Mouse (Mus musculus): Measurements from ENCODE around the gene Ncf4. TPM values are rescaled to one million over a fixed set of nuclear protein-coding genes. Genes with fewer than 3 reads are reported as not detected.

Gene Ncf4
- 55.5 and 56.7 TPM in 2 replicates for polyA plus RNA-seq (2015; fragmentation: Nextera tagmentation; extraction: Ambion mirVana)

GRCm38 (mm10) chr15:78244695-78245492, at the start of gene Ncf4:
Gene Ncf4, plus strand, starts transcription at chr15:78244801.
- H3K4me2 ChIP-seq (ENCODE audit: low read depth, low read length), result peak within 1 kb of the TSS; percentile 59
- no peaks in the 10 kb centered on the region for H3K27me3 ChIP-seq (ENCODE audit: insufficient read depth, low read length)
- 37% methylated on average over 7 of the region's 7 CpGs for WGBS (ENCODE audit: insufficient replicate concordance)
- H3K27ac ChIP-seq (ENCODE audit: low read depth), result peak within 1 kb of the TSS; percentile 76
- no peaks in the 10 kb centered on the region for H3K9me3 ChIP-seq (ENCODE audit: low read length)
- H3K4me3 ChIP-seq (ENCODE audit: low read depth, low read length), result peak within 1 kb of the TSS; percentile 35
- peak; percentile 72 for ATAC-seq
- no peaks in the 10 kb centered on the region for H3K36me3 ChIP-seq (replicated peaks; ENCODE audit: insufficient read depth, low read length)
- peak within 1 kb of the TSS; percentile 42; the same call in 1 of the 2 replicates for H3K9ac ChIP-seq (replicated peaks)
- H3K4me1 ChIP-seq (ENCODE audit: insufficient read depth), result peaks cover 8% of the 10 kb centered on the region; the same call in 1 of the 2 replicates
- peak; percentile 74 for DNase-seq
- TF ChIP-seq CTCF (IDR thresholded peaks at IDR 0.05; ENCODE audit: low read depth) (no peak), EP300 (IDR thresholded peaks at IDR 0.05; ENCODE audit: low read depth) (no peak)

- no peak overlapping the region for H3K27ac ChIP-seq (ENCODE audit: low read depth)
- no peak for ATAC-seq
- no peak overlapping the region for H3K4me2 ChIP-seq (ENCODE audit: low read depth, low read length)
- H3K9ac ChIP-seq (replicated peaks), result no peak overlapping the region
- no peaks in the 10 kb centered on the region for H3K9me3 ChIP-seq (ENCODE audit: low read length)
- H3K4me3 ChIP-seq (ENCODE audit: low read depth, low read length), result no peak overlapping the region
- H3K36me3 ChIP-seq (replicated peaks; ENCODE audit: insufficient read depth, low read length), result no peaks in the 10 kb centered on the region
- WGBS (ENCODE audit: insufficient replicate concordance), result 68% methylated on average over 28 of the region's 28 CpGs
- no peaks in the 10 kb centered on the region for H3K27me3 ChIP-seq (ENCODE audit: insufficient read depth, low read length)
- no peak for DNase-seq
- TF ChIP-seq EP300 (IDR thresholded peaks at IDR 0.05; ENCODE audit: low read depth) (no peak), CTCF (IDR thresholded peaks at IDR 0.05; ENCODE audit: low read depth) (no peak)
- no peaks in the 10 kb centered on the region for H3K4me1 ChIP-seq (ENCODE audit: insufficient read depth)
Observed at GRCm38 (mm10) chr15:78195096-78195880, 49.3 kb upstream of the Ncf4 start.

GRCm38 (mm10) chr15:78204053-78204847, 40.4 kb upstream of the Ncf4 start:
- Histone ChIP-seq H3K4me3 (ENCODE audit: low read depth, low read length) (no peak overlapping the region), H3K27ac (ENCODE audit: low read depth) (no peak overlapping the region)
- WGBS (ENCODE audit: insufficient replicate concordance), result 4% methylated on average over 41 of the region's 41 CpGs

GRCm38 (mm10) chr15:78205192-78205591, 39.4 kb upstream of the Ncf4 start:
- Histone ChIP-seq H3K27me3 (ENCODE audit: insufficient read depth, low read length) (peaks cover 34% of the 10 kb centered on the region), H3K4me2 (ENCODE audit: low read depth, low read length) (no peak overlapping the region)

More at GRCm38 (mm10) chr15:78204053-78204847, 40.4 kb upstream of the Ncf4 start:
- no peak for TF ChIP-seq EP300 (IDR thresholded peaks at IDR 0.05; ENCODE audit: low read depth)
- no peak for ATAC-seq
- Histone ChIP-seq H3K9me3 (ENCODE audit: low read length) (no peaks in the 10 kb centered on the region), H3K4me2 (ENCODE audit: low read depth, low read length) (0 out of 2 replicates have a peak overlapping the region, but pooled peaks have one; percentile 22), H3K9ac (replicated peaks) (no peak overlapping the region), H3K36me3 (replicated peaks; ENCODE audit: insufficient read depth, low read length) (no peaks in the 10 kb centered on the region), H3K27me3 (ENCODE audit: insufficient read depth, low read length) (peaks cover 34% of the 10 kb centered on the region), H3K4me1 (ENCODE audit: insufficient read depth) (no peaks in the 10 kb centered on the region)
- peak; percentile 41 for DNase-seq

GRCm38 (mm10) chr15:78206312-78206711, 38.3 kb upstream of the Ncf4 start, which contains the start of gene Pvalb:
Gene Pvalb, minus strand, starts transcription at chr15:78206400.
- no peak within 1 kb of the TSS for H3K4me2 ChIP-seq (ENCODE audit: low read depth, low read length)
- no peak within 1 kb of the TSS for H3K27ac ChIP-seq (ENCODE audit: low read depth)
- no peak within 1 kb of the TSS for H3K4me3 ChIP-seq (ENCODE audit: low read depth, low read length)
- WGBS (ENCODE audit: insufficient replicate concordance), result 70% methylated on average over 7 of the region's 7 CpGs
- peaks cover 34% of the 10 kb centered on the region for H3K27me3 ChIP-seq (ENCODE audit: insufficient read depth, low read length)
- ATAC-seq, result no peak
- no peaks in the 10 kb centered on the region for H3K36me3 ChIP-seq (replicated peaks; ENCODE audit: insufficient read depth, low read length)
- no peak within 1 kb of the TSS for H3K9ac ChIP-seq (replicated peaks)
- TF ChIP-seq EP300 (IDR thresholded peaks at IDR 0.05; ENCODE audit: low read depth) (no peak), CTCF (IDR thresholded peaks at IDR 0.05; ENCODE audit: low read depth) (no peak)
- H3K9me3 ChIP-seq (ENCODE audit: low read length), result no peaks in the 10 kb centered on the region
- H3K4me1 ChIP-seq (ENCODE audit: insufficient read depth), result no peaks in the 10 kb centered on the region
- no peak for DNase-seq

More at GRCm38 (mm10) chr15:78205192-78205591, 39.4 kb upstream of the Ncf4 start:
- H3K27ac ChIP-seq (ENCODE audit: low read depth), result no peak overlapping the region
- no peak for ATAC-seq
- TF ChIP-seq EP300 (IDR thresholded peaks at IDR 0.05; ENCODE audit: low read depth), result no peak
- TF ChIP-seq CTCF (IDR thresholded peaks at IDR 0.05; ENCODE audit: low read depth), result peak; percentile 28; the same call in 1 of the 2 replicates
- H3K9me3 ChIP-seq (ENCODE audit: low read length), result no peaks in the 10 kb centered on the region
- 29% methylated on average over 3 of the region's 3 CpGs for WGBS (ENCODE audit: insufficient replicate concordance)
- H3K4me3 ChIP-seq (ENCODE audit: low read depth, low read length), result no peak overlapping the region
- no peaks in the 10 kb centered on the region for H3K4me1 ChIP-seq (ENCODE audit: insufficient read depth)
- H3K36me3 ChIP-seq (replicated peaks; ENCODE audit: insufficient read depth, low read length), result no peaks in the 10 kb centered on the region
- DNase-seq, result no peak
- H3K9ac ChIP-seq (replicated peaks), result no peak overlapping the region
